Mouse (Mus musculus) limb, embryonic 14.5 days (tissue): ENCODE results near the gene Pex10. TPM values are rescaled to one million over a fixed set of nuclear protein-coding genes. Genes with fewer than 3 reads are reported as not detected.

Source experiments
- ATAC-seq: fragments of 200-750 bp; cut with Nextera tagmentation; 2 replicates; pipeline ENCODE4 v1.8.0; 2017; ENCODE audit warnings: low read depth, moderate number of reproducible peaks, moderate TSS enrichment; ENCODE audit not compliant: low FRiP score
- DNase-seq: peaks from one replicate; pipeline ENCODE4 v3.0.0-alpha.2; 2015; ENCODE audit warnings: low spot score
- H3K27ac ChIP-seq: fragments of 300-500 bp; sonication (generic); replicated peaks from 2 replicates; pipeline ENCODE4 v1.5.1; 2014; ENCODE audit warnings: low read depth, mild to moderate bottlenecking, low read length, moderate library complexity, mixed read lengths
- H3K27me3 ChIP-seq: fragments of 300-500 bp; sonication (generic); 2 replicates; pipeline ENCODE4 v1.6.1; 2014; ENCODE audit warnings: low read length, mixed read lengths; ENCODE audit not compliant: control insufficient read depth, insufficient read depth
- H3K36me3 ChIP-seq: fragments of 300-500 bp; sonication (generic); 2 replicates; pipeline ENCODE4 v1.6.1; 2014; ENCODE audit warnings: mild to moderate bottlenecking, low read length, moderate library complexity, mixed read lengths; ENCODE audit not compliant: control insufficient read depth, insufficient read depth
- H3K4me1 ChIP-seq: fragments of 300-500 bp; sonication (generic); 2 replicates; pipeline ENCODE4 v1.6.1; 2014; ENCODE audit warnings: antibody characterized with exemption, low read length, mixed read lengths; ENCODE audit not compliant: control insufficient read depth, insufficient read depth
- H3K4me2 ChIP-seq: fragments of 300-500 bp; sonication (generic); replicated peaks from 2 replicates; pipeline ENCODE4 v1.6.1; 2014; ENCODE audit warnings: low read depth, mild to moderate bottlenecking, low read length, moderate library complexity; ENCODE audit not compliant: severe bottlenecking
- H3K4me3 ChIP-seq: fragments of 300-500 bp; sonication (generic); replicated peaks from 2 replicates; pipeline ENCODE4 v1.5.1; 2014; ENCODE audit warnings: low read length
- H3K9ac ChIP-seq: fragments of 300-500 bp; sonication (generic); 2 replicates; pipeline ENCODE4 v1.6.1; 2014; ENCODE audit warnings: mild to moderate bottlenecking, low read depth, low read length, moderate library complexity; ENCODE audit not compliant: severe bottlenecking
- H3K9me3 ChIP-seq: fragments of 300-500 bp; sonication (generic); 2 replicates; pipeline ENCODE4 v1.6.1; 2016; ENCODE audit warnings: low read length; ENCODE audit not compliant: control insufficient read depth
- POLR2A ChIP-seq: fragments of 200-500 bp; IDR thresholded peaks from 2 replicates; pipeline ENCODE4 v1.8.0; 2012; ENCODE audit warnings: inconsistent platforms, mild to moderate bottlenecking, moderate library complexity, borderline replicate concordance; ENCODE audit not compliant: insufficient read depth, insufficient read length; ENCODE audit errors: extremely low read depth
- WGBS: fragments of 180-500 bp; shearing (Covaris S2); extraction: QIAGEN DNeasy Blood & Tissue Kit; methylation state at CpG from one replicate; pipeline ENCODE4 v1.1.7; 2014; 5-methylcytosine and 5-hydroxymethylcytosine counted together
- polyA plus RNA-seq, 2 experiments: library from polyadenylated mRNA; depleted of rRNA in 1 of 2; stranded (reverse) in 1 of 2; unstranded in 1 of 2; fragments of >200 nt; fragmentation: Nextera tagmentation in 1 of 2; extraction: Ambion mirVana in 1 of 2; gene quantifications; 2 replicates each; pipeline versions ENCODE4 v1.2.1 to v1.2.3; 2012 to 2014

The Pex10 gene
- polyA plus RNA-seq, 2 experiments, result 6.7 to 24.4 TPM

DNA sequence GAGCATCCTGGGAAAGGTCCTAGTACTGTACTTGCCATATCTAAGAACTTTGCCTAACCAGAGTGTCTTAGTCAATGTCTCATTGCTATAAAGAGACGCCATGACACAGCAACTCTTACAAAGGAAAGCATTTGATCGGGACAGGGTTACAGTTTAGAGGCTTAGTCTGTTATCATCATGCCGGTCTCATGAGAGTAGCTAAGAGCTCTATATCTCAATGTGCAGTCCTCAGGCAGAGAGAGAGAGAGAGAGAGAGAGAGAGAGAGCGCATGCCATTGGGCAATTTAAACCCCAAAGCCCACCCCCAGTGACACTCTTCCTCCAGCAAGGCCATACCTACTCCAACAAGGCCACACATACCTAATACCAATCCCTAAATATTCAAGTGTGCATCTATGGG, 41.1 kb downstream of the Pex10 start:
- TF ChIP-seq POLR2A, result no peak
- H3K27ac ChIP-seq, result no peak overlapping the region
- no peaks in the 10 kb centered on the region for H3K9me3 ChIP-seq
- no peak overlapping the region for H3K4me3 ChIP-seq
- H3K4me1 ChIP-seq, result peaks cover 19% of the 10 kb centered on the region
- H3K36me3 ChIP-seq, result no peaks in the 10 kb centered on the region
- no peak for ATAC-seq
- no peaks in the 10 kb centered on the region for H3K27me3 ChIP-seq
- 94% methylated on average over 4 of the region's 4 CpGs for WGBS
- no peak overlapping the region for H3K9ac ChIP-seq
- DNase-seq, result no peak
- H3K4me2 ChIP-seq, result no peak overlapping the region

DNA sequence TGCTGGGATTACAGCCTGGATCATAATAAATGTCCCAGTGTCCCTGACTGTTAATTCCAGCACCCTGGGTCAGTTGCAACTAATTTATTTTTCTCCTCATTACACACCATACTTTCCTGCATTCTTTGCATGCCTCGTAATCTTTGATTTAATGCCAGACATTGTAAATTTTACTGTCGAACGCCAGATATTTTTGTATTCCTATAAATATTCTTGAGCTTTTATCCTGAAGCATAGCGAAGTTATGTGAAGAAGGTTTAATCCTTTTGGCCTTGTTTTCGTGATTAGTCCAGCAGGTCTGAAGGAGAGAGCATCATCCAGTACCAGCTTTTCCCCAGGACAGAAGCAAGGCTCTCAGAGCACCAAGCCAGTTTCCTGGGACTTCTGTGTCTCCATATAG, 42.7 kb downstream of the Pex10 start:
- no peak for ATAC-seq
- H3K27me3 ChIP-seq, result no peaks in the 10 kb centered on the region
- no peaks in the 10 kb centered on the region for H3K9me3 ChIP-seq
- H3K9ac ChIP-seq, result 0 out of 2 replicates have a peak overlapping the region, but pooled peaks have one; percentile 9
- H3K36me3 ChIP-seq, result no peaks in the 10 kb centered on the region
- peak overlapping the region; percentile 55 for H3K27ac ChIP-seq
- DNase-seq, result peak; percentile 20
- H3K4me2 ChIP-seq, result no peak overlapping the region; the same call in 1 of the 2 replicates
- no peak for TF ChIP-seq POLR2A
- 24% methylated on average over 5 of the region's 5 CpGs for WGBS
- H3K4me3 ChIP-seq, result no peak overlapping the region
- peaks cover 29% of the 10 kb centered on the region for H3K4me1 ChIP-seq

DNA sequence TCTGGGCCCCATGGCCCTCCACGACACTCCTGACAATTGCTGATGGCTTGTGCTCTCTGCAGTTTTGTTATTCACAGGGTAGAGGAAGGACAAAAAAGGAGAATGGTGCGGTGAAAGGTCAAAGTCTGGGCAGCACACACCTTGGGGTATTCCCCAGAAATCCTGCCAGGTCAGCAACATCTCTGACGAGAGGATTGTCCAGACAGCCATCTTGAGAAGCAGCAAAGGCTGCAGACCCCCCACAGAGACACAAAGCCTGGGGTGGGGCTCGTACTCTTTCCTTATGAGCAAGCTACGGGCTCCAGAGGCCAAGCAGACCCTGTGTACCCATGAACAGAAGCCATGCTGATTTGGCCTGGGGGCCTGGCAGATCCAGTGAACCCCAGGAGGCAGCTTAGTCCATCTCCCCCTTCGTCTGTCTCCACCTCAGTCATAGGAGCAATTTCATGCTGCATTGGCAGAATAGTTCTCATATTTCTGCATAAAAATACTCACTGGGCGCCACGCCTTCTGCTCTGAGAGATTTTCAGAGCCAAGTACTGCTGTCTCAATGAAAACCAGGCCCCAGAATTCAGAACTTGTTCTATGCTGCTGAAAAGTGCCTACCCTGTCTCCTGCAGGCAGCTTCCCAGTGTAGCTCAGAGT, 47.1 kb downstream of the Pex10 start:
- ATAC-seq, result peak; percentile 50; the same call in 1 of the 2 replicates
- WGBS, result 29% methylated on average over 8 of the region's 8 CpGs

DNA sequence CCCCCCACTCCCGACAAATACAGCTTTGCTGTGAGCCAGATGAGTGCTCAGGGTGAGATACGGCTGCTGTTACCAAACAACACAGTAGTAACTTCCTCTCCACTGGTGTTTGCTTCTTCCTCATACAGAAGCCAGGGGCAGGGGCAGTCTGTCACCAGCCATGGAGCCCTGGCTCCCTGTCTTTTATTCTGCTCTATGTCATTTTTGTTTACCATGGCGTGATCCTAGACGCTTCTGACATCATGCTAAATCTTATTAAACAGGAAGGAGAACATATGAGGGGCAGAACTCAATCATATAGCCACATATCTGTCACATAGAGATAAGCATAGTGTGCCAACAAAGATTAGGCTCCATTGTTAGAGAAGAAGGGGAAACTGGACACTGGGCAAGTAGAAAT, 49.8 kb downstream of the Pex10 start:
- no peak overlapping the region for H3K4me2 ChIP-seq
- TF ChIP-seq POLR2A, result no peak
- H3K9me3 ChIP-seq, result 0 out of 2 replicates have a peak, but pooled peaks cover 5% of the 10 kb centered on the region
- H3K27ac ChIP-seq, result no peak overlapping the region
- DNase-seq (no peak), ATAC-seq (no peak)
- no peak overlapping the region for H3K4me3 ChIP-seq
- peaks cover 33% of the 10 kb centered on the region for H3K4me1 ChIP-seq
- no peak overlapping the region for H3K9ac ChIP-seq
- H3K27me3 ChIP-seq, result no peaks in the 10 kb centered on the region
- H3K36me3 ChIP-seq, result no peaks in the 10 kb centered on the region
- WGBS, result 94% methylated on average over 4 of the region's 4 CpGs

More for the DNA sequence above, 47.1 kb downstream of the Pex10 start:
- 0 out of 2 replicates have a peak, but pooled peaks cover 5% of the 10 kb centered on the region for H3K9me3 ChIP-seq
- no peak for TF ChIP-seq POLR2A
- H3K4me1 ChIP-seq, result peaks cover 33% of the 10 kb centered on the region
- DNase-seq, result peak; percentile 74
- peak overlapping the region; percentile 74 for H3K27ac ChIP-seq
- no peak overlapping the region for H3K4me3 ChIP-seq
- H3K36me3 ChIP-seq, result no peaks in the 10 kb centered on the region
- peak overlapping the region; percentile 13; the same call in 1 of the 2 replicates for H3K4me2 ChIP-seq
- peak overlapping the region; percentile 25; the same call in 1 of the 2 replicates for H3K9ac ChIP-seq
- no peaks in the 10 kb centered on the region for H3K27me3 ChIP-seq

DNA sequence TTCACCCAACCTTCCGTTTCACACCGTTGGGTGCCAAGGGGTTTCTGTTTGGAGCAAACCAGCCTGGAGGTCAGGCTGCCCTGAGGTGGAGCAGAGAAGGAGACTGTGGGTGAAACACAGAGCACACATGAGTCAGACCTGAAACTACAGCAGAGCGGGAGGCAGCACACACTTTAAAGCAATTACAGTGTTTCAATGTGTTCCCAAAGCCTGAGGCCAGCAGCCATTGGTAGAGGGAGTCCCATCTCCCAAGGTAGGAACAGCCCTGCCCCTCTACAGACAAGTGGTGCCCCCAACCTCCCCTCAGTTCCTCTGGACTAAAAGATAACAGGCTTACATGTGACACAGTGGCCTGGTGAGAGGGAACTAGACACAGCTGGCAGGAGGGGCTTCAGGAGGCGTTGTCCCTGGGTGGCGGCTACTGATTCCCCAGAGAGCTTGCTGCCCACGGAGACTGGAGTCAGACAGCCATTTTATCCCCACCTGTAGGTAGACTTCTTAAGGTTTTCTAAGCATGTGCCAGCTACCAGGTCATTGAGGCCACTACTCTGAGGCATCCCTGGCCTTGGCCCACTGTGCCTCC, 50.7 kb downstream of the Pex10 start:
- H3K9me3 ChIP-seq, result 0 out of 2 replicates have a peak, but pooled peaks cover 5% of the 10 kb centered on the region
- no peak for TF ChIP-seq POLR2A
- no peak overlapping the region for H3K4me2 ChIP-seq
- H3K36me3 ChIP-seq, result no peaks in the 10 kb centered on the region
- ATAC-seq, result no peak
- H3K27me3 ChIP-seq, result no peaks in the 10 kb centered on the region
- H3K4me3 ChIP-seq, result no peak overlapping the region
- H3K9ac ChIP-seq, result no peak overlapping the region
- H3K4me1 ChIP-seq, result peaks cover 42% of the 10 kb centered on the region
- WGBS, result 71% methylated on average over 6 of the region's 6 CpGs
- no peak overlapping the region for H3K27ac ChIP-seq
- no peak for DNase-seq
